Mouse (Mus musculus) hindbrain, embryonic 13.5 days (tissue): ENCODE measurements around the gene Ptprk. TPM values are rescaled to one million over a fixed set of nuclear protein-coding genes. Genes with fewer than 3 reads are reported as not detected.

ENCODE experiments used
- ATAC-seq: fragments of 200-750 bp; cut with Nextera tagmentation; 2 replicates; pipeline ENCODE4 v1.8.0; 2017; ENCODE audit warnings: moderate TSS enrichment; ENCODE audit not compliant: low FRiP score
- H3K27ac ChIP-seq: fragments of 300-500 bp; sonication (generic); 2 replicates; pipeline ENCODE4 v1.5.1; 2015; ENCODE audit warnings: inconsistent platforms, mild to moderate bottlenecking, moderate library complexity
- H3K27me3 ChIP-seq: fragments of 300-500 bp; sonication (generic); 2 replicates; pipeline ENCODE4 v1.6.1; 2015; ENCODE audit warnings: mild to moderate bottlenecking, inconsistent platforms
- H3K36me3 ChIP-seq: fragments of 300-500 bp; sonication (generic); 2 replicates; pipeline ENCODE4 v1.6.1; 2015; ENCODE audit warnings: mild to moderate bottlenecking, inconsistent platforms
- H3K4me1 ChIP-seq: fragments of 300-500 bp; sonication (generic); replicated peaks from 2 replicates; pipeline ENCODE4 v1.6.1; 2015; ENCODE audit warnings: inconsistent platforms
- H3K4me2 ChIP-seq: fragments of 300-500 bp; sonication (generic); 2 replicates; pipeline ENCODE4 v1.6.1; 2015; ENCODE audit warnings: inconsistent platforms, mild to moderate bottlenecking, moderate library complexity
- H3K4me3 ChIP-seq: fragments of 300-500 bp; sonication (generic); 2 replicates; pipeline ENCODE4 v1.5.1; 2015; ENCODE audit warnings: mild to moderate bottlenecking, inconsistent platforms
- H3K9ac ChIP-seq: fragments of 300-500 bp; sonication (generic); 2 replicates; pipeline ENCODE4 v1.6.1; 2015; ENCODE audit warnings: mild to moderate bottlenecking, inconsistent platforms
- H3K9me3 ChIP-seq: fragments of 300-500 bp; sonication (generic); 2 replicates; pipeline ENCODE4 v1.6.1; 2016; ENCODE audit warnings: inconsistent platforms
- WGBS: fragments of 180-500 bp; shearing (Covaris S2); methylation state at CpG from one replicate; pipeline ENCODE4 v1.1.7; 2015; 5-methylcytosine and 5-hydroxymethylcytosine counted together
- polyA plus RNA-seq: library from polyadenylated mRNA; unstranded; fragments of >200 nt; fragmentation: Nextera tagmentation; extraction: Ambion mirVana; gene quantifications from 2 replicates; pipeline ENCODE4 v1.2.1, GENCODE M21; 2015

Ptprk gene
- polyA plus RNA-seq, 1 experiment from 2014 or later: 31.3 TPM

GRCm38 (mm10) chr10:28083183-28083582 is 8.6 kb downstream of the Ptprk start:
- no peaks in the 10 kb centered on the region for H3K36me3 ChIP-seq
- no peak overlapping the region for H3K27ac ChIP-seq
- ATAC-seq: no peak
- no peaks in the 10 kb centered on the region for H3K9me3 ChIP-seq
- H3K27me3 ChIP-seq: no peaks in the 10 kb centered on the region
- no peak overlapping the region for H3K4me2 ChIP-seq
- 66% methylated on average over 2 of the region's 2 CpGs for WGBS
- 0 out of 2 replicates have a peak, but pooled peaks cover 7% of the 10 kb centered on the region for H3K4me1 ChIP-seq
- H3K9ac ChIP-seq: no peak overlapping the region
- H3K4me3 ChIP-seq: no peak overlapping the region

DNA sequence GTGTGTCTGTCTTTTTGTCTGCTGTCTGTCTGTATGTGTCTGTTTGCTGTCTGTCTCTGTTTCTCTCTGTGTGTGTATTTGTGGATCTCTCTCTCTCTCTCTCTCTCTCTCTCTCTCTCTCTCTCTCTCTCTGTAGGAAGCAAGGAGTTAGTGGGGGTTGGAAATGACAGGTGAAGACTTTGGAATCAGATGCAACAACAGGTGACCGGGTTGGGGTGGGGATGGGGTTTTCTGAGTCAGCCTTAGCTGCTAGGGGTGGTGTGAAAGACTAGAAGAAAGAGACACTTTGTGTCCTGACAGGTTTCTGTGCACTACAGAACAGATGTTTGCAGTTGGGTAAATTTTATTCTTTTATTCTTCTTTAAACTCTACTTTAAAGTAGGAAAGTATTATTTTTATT is 9.0 kb downstream of the Ptprk start:
- Histone ChIP-seq H3K27ac (no peak overlapping the region), H3K4me2 (no peak overlapping the region), H3K4me1 (0 out of 2 replicates have a peak, but pooled peaks cover 5% of the 10 kb centered on the region), H3K9ac (no peak overlapping the region), H3K36me3 (no peaks in the 10 kb centered on the region), H3K27me3 (no peaks in the 10 kb centered on the region), H3K4me3 (no peak overlapping the region), H3K9me3 (no peaks in the 10 kb centered on the region)
- 65% methylated on average over 1 of the region's 1 CpGs for WGBS
- ATAC-seq: no peak

GRCm38 (mm10) chr10:28087341-28087740 is 12.7 kb downstream of the Ptprk start:
- no peak for ATAC-seq
- H3K4me3 ChIP-seq: no peak overlapping the region
- no peaks in the 10 kb centered on the region for H3K9me3 ChIP-seq
- 72% methylated on average over 6 of the region's 6 CpGs for WGBS
- H3K27ac ChIP-seq: no peak overlapping the region
- 0 out of 2 replicates have a peak, but pooled peaks cover 4% of the 10 kb centered on the region for H3K4me1 ChIP-seq
- H3K36me3 ChIP-seq: no peaks in the 10 kb centered on the region
- H3K9ac ChIP-seq: no peak overlapping the region
- no peaks in the 10 kb centered on the region for H3K27me3 ChIP-seq
- H3K4me2 ChIP-seq: no peak overlapping the region

DNA sequence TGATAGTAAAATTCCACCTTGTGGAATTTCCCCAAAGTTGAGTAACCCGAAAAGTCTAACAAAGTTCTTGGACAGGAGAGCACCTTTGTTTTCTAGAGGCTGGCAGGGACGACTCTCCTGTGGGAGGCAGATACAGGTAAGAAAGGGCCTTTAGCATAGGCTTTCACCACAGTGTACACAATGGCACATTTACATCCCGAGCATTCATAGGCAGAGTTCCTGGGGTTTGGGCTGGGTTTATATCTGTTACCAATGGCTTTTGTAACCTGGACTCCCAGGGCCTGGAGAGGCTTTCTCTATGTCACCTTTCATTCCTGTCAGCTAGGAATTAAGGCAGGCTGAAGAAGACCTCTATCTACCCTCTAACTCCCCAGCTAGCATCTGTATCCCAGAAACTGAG is 13.1 kb downstream of the Ptprk start:
- Histone ChIP-seq H3K36me3 (no peaks in the 10 kb centered on the region), H3K9me3 (no peaks in the 10 kb centered on the region), H3K4me1 (0 out of 2 replicates have a peak, but pooled peaks cover 4% of the 10 kb centered on the region), H3K27me3 (no peaks in the 10 kb centered on the region), H3K9ac (no peak overlapping the region), H3K4me3 (no peak overlapping the region), H3K27ac (no peak overlapping the region), H3K4me2 (no peak overlapping the region)
- 66% methylated on average over 3 of the region's 3 CpGs for whole genome bisulfite sequencing
- ATAC-seq: no peak

- no peak overlapping the region for H3K4me2 ChIP-seq
- no peaks in the 10 kb centered on the region for H3K27me3 ChIP-seq
- H3K4me1 ChIP-seq: no peaks in the 10 kb centered on the region
- no peaks in the 10 kb centered on the region for H3K9me3 ChIP-seq
- H3K36me3 ChIP-seq: no peaks in the 10 kb centered on the region
- H3K4me3 ChIP-seq: no peak overlapping the region
- H3K27ac ChIP-seq: no peak overlapping the region
- H3K9ac ChIP-seq: no peak overlapping the region
- ATAC-seq: no peak
These were observed 21.4 kb downstream of the Ptprk start for GRCm38 (mm10) chr10:28096007-28096406.

GRCm38 (mm10) chr10:28097637-28098036 is 23.0 kb downstream of the Ptprk start:
- Histone ChIP-seq H3K4me2 (no peak overlapping the region), H3K27ac (no peak overlapping the region), H3K9ac (no peak overlapping the region), H3K9me3 (no peaks in the 10 kb centered on the region), H3K27me3 (no peaks in the 10 kb centered on the region), H3K4me1 (no peaks in the 10 kb centered on the region), H3K4me3 (no peak overlapping the region), H3K36me3 (no peaks in the 10 kb centered on the region)
- WGBS: 60% methylated on average over 7 of the region's 7 CpGs
- ATAC-seq: no peak

DNA sequence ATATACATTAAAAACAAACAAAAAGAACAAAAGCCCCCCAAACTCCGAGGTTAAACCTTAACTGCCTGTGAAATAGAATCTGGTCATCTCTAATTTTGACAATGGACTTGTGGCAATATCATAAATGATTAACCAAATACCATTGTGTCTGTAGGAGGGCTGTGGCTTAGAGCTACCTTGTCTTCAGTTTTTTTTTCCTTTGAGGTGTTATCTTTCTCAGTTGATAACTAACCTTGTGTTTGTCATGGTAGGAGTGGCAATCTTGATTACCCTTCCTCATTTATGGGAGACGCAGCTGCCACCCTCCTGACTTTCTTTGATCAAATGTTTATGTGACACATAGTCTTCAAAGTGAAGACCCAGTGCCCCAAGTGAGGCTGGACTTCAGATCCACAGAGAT is 24.3 kb downstream of the Ptprk start:
- no peak overlapping the region for H3K9ac ChIP-seq
- H3K4me1 ChIP-seq: no peaks in the 10 kb centered on the region
- no peak for ATAC-seq
- no peak overlapping the region for H3K4me3 ChIP-seq
- H3K9me3 ChIP-seq: no peaks in the 10 kb centered on the region
- H3K27ac ChIP-seq: no peak overlapping the region
- no peaks in the 10 kb centered on the region for H3K27me3 ChIP-seq
- 68% methylated on average over 2 of the region's 2 CpGs for WGBS
- H3K36me3 ChIP-seq: no peaks in the 10 kb centered on the region
- H3K4me2 ChIP-seq: no peak overlapping the region

- no peaks in the 10 kb centered on the region for H3K36me3 ChIP-seq
- H3K4me3 ChIP-seq: no peak overlapping the region
- whole genome bisulfite sequencing: 98% methylated on average over 4 of the region's 4 CpGs
- no peaks in the 10 kb centered on the region for H3K27me3 ChIP-seq
- H3K9me3 ChIP-seq: no peaks in the 10 kb centered on the region
- H3K27ac ChIP-seq: no peak overlapping the region
- no peak overlapping the region for H3K4me2 ChIP-seq
- H3K4me1 ChIP-seq: no peaks in the 10 kb centered on the region
- no peak overlapping the region for H3K9ac ChIP-seq
- ATAC-seq: no peak
These were observed 28.8 kb downstream of the Ptprk start for GRCm38 (mm10) chr10:28103406-28103906.

- H3K4me1 ChIP-seq: no peaks in the 10 kb centered on the region
- H3K36me3 ChIP-seq: no peaks in the 10 kb centered on the region
- H3K9ac ChIP-seq: no peak overlapping the region
- ATAC-seq: no peak
- WGBS: 76% methylated on average over 2 of the region's 2 CpGs
- H3K27me3 ChIP-seq: no peaks in the 10 kb centered on the region
- no peak overlapping the region for H3K27ac ChIP-seq
- H3K4me2 ChIP-seq: no peak overlapping the region
- no peaks in the 10 kb centered on the region for H3K9me3 ChIP-seq
- no peak overlapping the region for H3K4me3 ChIP-seq
These were observed 29.3 kb downstream of the Ptprk start for GRCm38 (mm10) chr10:28103924-28104323.

GRCm38 (mm10) chr10:28105247-28105646 is 30.6 kb downstream of the Ptprk start:
- no peak for ATAC-seq
- no peak overlapping the region for H3K4me2 ChIP-seq
- H3K27me3 ChIP-seq: no peaks in the 10 kb centered on the region
- no peak overlapping the region for H3K9ac ChIP-seq
- H3K9me3 ChIP-seq: no peaks in the 10 kb centered on the region
- H3K4me3 ChIP-seq: no peak overlapping the region
- H3K27ac ChIP-seq: no peak overlapping the region
- no peaks in the 10 kb centered on the region for H3K36me3 ChIP-seq
- 87% methylated on average over 6 of the region's 6 CpGs for WGBS
- H3K4me1 ChIP-seq: 0 out of 2 replicates have a peak, but pooled peaks cover 5% of the 10 kb centered on the region

GRCm38 (mm10) chr10:28112826-28113589 is 38.4 kb downstream of the Ptprk start:
- 82% methylated on average over 8 of the region's 8 CpGs for WGBS
- Histone ChIP-seq H3K27me3 (no peaks in the 10 kb centered on the region), H3K4me3 (no peak overlapping the region), H3K4me1 (0 out of 2 replicates have a peak, but pooled peaks cover 6% of the 10 kb centered on the region), H3K9me3 (no peaks in the 10 kb centered on the region), H3K36me3 (no peaks in the 10 kb centered on the region), H3K4me2 (no peak overlapping the region), H3K27ac (no peak overlapping the region), H3K9ac (no peak overlapping the region)
- no peak for ATAC-seq

- no peak for ATAC-seq
- no peaks in the 10 kb centered on the region for H3K9me3 ChIP-seq
- 0 out of 2 replicates have a peak, but pooled peaks cover 6% of the 10 kb centered on the region for H3K4me1 ChIP-seq
- 81% methylated on average over 3 of the region's 3 CpGs for WGBS
- no peak overlapping the region for H3K4me2 ChIP-seq
- no peak overlapping the region for H3K4me3 ChIP-seq
- no peak overlapping the region for H3K9ac ChIP-seq
- no peak overlapping the region for H3K27ac ChIP-seq
- no peaks in the 10 kb centered on the region for H3K36me3 ChIP-seq
- H3K27me3 ChIP-seq: no peaks in the 10 kb centered on the region
These were observed 39.3 kb downstream of the Ptprk start for GRCm38 (mm10) chr10:28113879-28114278.

GRCm38 (mm10) chr10:28116982-28117381 is 42.4 kb downstream of the Ptprk start:
- Histone ChIP-seq H3K4me3 (no peak overlapping the region), H3K4me2 (no peak overlapping the region), H3K4me1 (no peaks in the 10 kb centered on the region), H3K9me3 (no peaks in the 10 kb centered on the region), H3K36me3 (no peaks in the 10 kb centered on the region), H3K9ac (no peak overlapping the region), H3K27me3 (no peaks in the 10 kb centered on the region), H3K27ac (no peak overlapping the region)
- ATAC-seq: no peak
